21 mouse cellular contexts compared by ENCODE assay signal in the genomic region with DNA sequence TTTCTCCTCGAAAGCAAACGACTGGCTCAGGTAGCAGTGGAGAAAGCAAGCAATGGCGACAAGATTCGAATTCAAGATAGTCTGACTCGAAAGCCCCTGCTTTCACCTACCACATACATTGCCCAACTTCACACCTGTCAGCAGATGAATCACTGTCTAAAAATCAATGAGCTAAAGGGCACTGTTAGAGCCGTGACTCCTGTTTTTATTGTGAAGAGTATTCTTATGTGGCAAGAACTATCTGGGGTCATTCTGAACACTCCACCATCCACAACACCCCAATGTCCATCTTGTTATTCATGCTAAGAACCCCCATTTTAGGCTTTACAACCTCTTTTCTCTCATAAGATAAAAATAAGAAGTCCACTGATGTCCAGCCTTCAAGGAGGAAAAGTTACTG.
DNase-seq lines count a peak whose midpoint lies in the region; ATAC-seq and TF ChIP-seq lines count a peak whose summit lies in the region.
"Had no signal": no experiment of that assay in that cellular context is flagged by ENCODE, and none has a peak within 500 bp of the region (broad histone marks: within the 10 kb centered on the region; RNA-seq: fewer than 3 reads in every experiment).

No protein-coding gene starts in this region.

- no peak for ATAC-seq in liver, embryonic 11.5 days (replicated peaks; ENCODE audit: low FRiP score)
- no peak for ATAC-seq in midbrain, postnatal 0 days (ENCODE audit: low FRiP score)
- ATAC-seq: forebrain, embryonic 14.5 days; forebrain, embryonic 16.5 days had no signal

- no peak overlapping the region for H3K4me2 ChIP-seq in liver, embryonic 11.5 days
- H3K4me2 ChIP-seq in midbrain, postnatal 0 days (ENCODE audit: low read depth, low read length, poor library complexity, severe bottlenecking), result no peak overlapping the region
- H3K4me2 ChIP-seq: embryonic facial prominence, embryonic 13.5 days; embryonic facial prominence, embryonic 15.5 days; forebrain, embryonic 12.5 days had no signal

- no peak for TF ChIP-seq POLR2A in liver, adult 2 months (IDR thresholded peaks at IDR 0.05; ENCODE audit: extremely low read depth, insufficient read depth, low read length)

- H3K27ac ChIP-seq in liver, adult 2 months (replicated peaks; ENCODE audit: insufficient read depth, low read depth, low read length), result no peak overlapping the region
- H3K27ac ChIP-seq in liver, embryonic 11.5 days (ENCODE audit: low read depth, low read length), result no peak overlapping the region
- H3K27ac ChIP-seq in midbrain, embryonic 10.5 days (replicated peaks), result 0 out of 2 replicates have a peak overlapping the region, but pooled peaks have one; percentile 23
- no peak overlapping the region for H3K27ac ChIP-seq in midbrain, postnatal 0 days (ENCODE audit: low read depth, low read length)
- H3K27ac ChIP-seq: embryonic facial prominence, embryonic 13.5 days; embryonic facial prominence, embryonic 15.5 days; forebrain, embryonic 10.5 days; forebrain, embryonic 12.5 days had no signal

- DNase-seq in liver, adult 2 months (ENCODE audit: extremely low read depth, low read depth, low spot score), result peak; percentile 25
- no peak for DNase-seq in liver, embryonic 11.5 days (ENCODE audit: low spot score)
- no peak for DNase-seq in midbrain, embryonic 10.5 days (ENCODE audit: low spot score)
- no peak for DNase-seq in midbrain, postnatal 0 days (ENCODE audit: low spot score)
- DNase-seq: adrenal gland, adult 2 months; adrenal gland, postnatal 10 days; adrenal gland, postnatal 25 days; cerebellum, adult 11 months; cerebellum, adult 18-20 months; cerebellum, adult 8-10 months; cerebellum, adult 9-11 months; cerebellum, postnatal 14 days; cerebellum, postnatal 36 days; embryo, embryonic 11 days had no signal

- 41% methylated on average over 6 of the region's 6 CpGs for WGBS in liver, adult 2 months
- WGBS in liver, embryonic 11.5 days, result 69% methylated on average over 6 of the region's 6 CpGs
- WGBS in midbrain, embryonic 10.5 days, result 86% methylated on average over 6 of the region's 6 CpGs
- WGBS in midbrain, postnatal 0 days, result 85% methylated on average over 6 of the region's 6 CpGs

- H3K9ac ChIP-seq in liver, adult 2 months (ENCODE audit: low read depth, low read length), result no peak overlapping the region
- H3K9ac ChIP-seq in liver, embryonic 11.5 days (ENCODE audit: low read depth, low read length), result no peak overlapping the region
- H3K9ac ChIP-seq in midbrain, postnatal 0 days (replicated peaks; ENCODE audit: low read length, poor library complexity, severe bottlenecking), result no peak overlapping the region
- H3K9ac ChIP-seq: embryonic facial prominence, embryonic 13.5 days; embryonic facial prominence, embryonic 15.5 days; forebrain, embryonic 12.5 days had no signal

- no peaks in the 10 kb centered on the region for H3K79me2 ChIP-seq in liver, adult 2 months (ENCODE audit: control insufficient read depth, insufficient read depth, low read length)

- H3K27me3 ChIP-seq in liver, adult 2 months (ENCODE audit: control insufficient read depth, insufficient read depth, low read length), result no peaks in the 10 kb centered on the region
- H3K27me3 ChIP-seq in liver, embryonic 11.5 days (replicated peaks; ENCODE audit: control insufficient read depth, insufficient read depth, low read length), result no peaks in the 10 kb centered on the region
- peaks cover 81% of the 10 kb centered on the region for H3K27me3 ChIP-seq in midbrain, embryonic 10.5 days (ENCODE audit: low read depth, poor library complexity, severe bottlenecking)
- no peaks in the 10 kb centered on the region; the same call in 1 of the 2 replicates for H3K27me3 ChIP-seq in midbrain, postnatal 0 days (ENCODE audit: insufficient read depth, low read length)
- H3K27me3 ChIP-seq: embryonic facial prominence, embryonic 13.5 days; embryonic facial prominence, embryonic 15.5 days had no signal

- no peaks in the 10 kb centered on the region for H3K9me3 ChIP-seq in liver, embryonic 11.5 days (ENCODE audit: control insufficient read depth, low read length)
- no peaks in the 10 kb centered on the region for H3K9me3 ChIP-seq in midbrain, embryonic 10.5 days (replicated peaks)
- H3K9me3 ChIP-seq in midbrain, postnatal 0 days (ENCODE audit: low read length), result no peaks in the 10 kb centered on the region
- H3K9me3 ChIP-seq: embryonic facial prominence, embryonic 13.5 days; embryonic facial prominence, embryonic 15.5 days; forebrain, embryonic 10.5 days; forebrain, embryonic 12.5 days had no signal

- no peak for TF ChIP-seq CTCF in liver, adult 2 months (IDR thresholded peaks at IDR 0.05; ENCODE audit: low read depth, low read length)
- no peak for TF ChIP-seq CTCF in midbrain, postnatal 0 days (IDR thresholded peaks at IDR 0.05)

- H3K36me3 ChIP-seq in liver, adult 2 months (ENCODE audit: control insufficient read depth, insufficient read depth, low read length), result no peaks in the 10 kb centered on the region
- no peaks in the 10 kb centered on the region for H3K36me3 ChIP-seq in liver, embryonic 11.5 days (ENCODE audit: control insufficient read depth, insufficient read depth, low read length)
- no peaks in the 10 kb centered on the region for H3K36me3 ChIP-seq in midbrain, embryonic 10.5 days
- H3K36me3 ChIP-seq in midbrain, postnatal 0 days (ENCODE audit: insufficient read depth, low read length), result no peaks in the 10 kb centered on the region
- H3K36me3 ChIP-seq: embryonic facial prominence, embryonic 13.5 days; embryonic facial prominence, embryonic 15.5 days; forebrain, embryonic 10.5 days; forebrain, embryonic 12.5 days had no signal

- no peak overlapping the region for H3K4me3 ChIP-seq in liver, adult 2 months (ENCODE audit: insufficient read depth, low read depth, low read length)
- H3K4me3 ChIP-seq in liver, embryonic 11.5 days (ENCODE audit: low read depth, low read length), result no peak overlapping the region
- H3K4me3 ChIP-seq in midbrain, embryonic 10.5 days, result no peak overlapping the region
- no peak overlapping the region for H3K4me3 ChIP-seq in midbrain, postnatal 0 days (ENCODE audit: low read depth, low read length)
- H3K4me3 ChIP-seq: embryonic facial prominence, embryonic 13.5 days; embryonic facial prominence, embryonic 15.5 days; erythroblast, embryonic 14.5 days; forebrain, embryonic 10.5 days; forebrain, embryonic 12.5 days had no signal

- peaks cover 6% of the 10 kb centered on the region for H3K4me1 ChIP-seq in liver, adult 2 months (ENCODE audit: control insufficient read depth, insufficient read depth, low read length)
- no peaks in the 10 kb centered on the region for H3K4me1 ChIP-seq in liver, embryonic 11.5 days (replicated peaks; ENCODE audit: control insufficient read depth, insufficient read depth, low read length)
- peaks cover 38% of the 10 kb centered on the region for H3K4me1 ChIP-seq in midbrain, embryonic 10.5 days
- H3K4me1 ChIP-seq in midbrain, postnatal 0 days (ENCODE audit: insufficient read depth, low read length), result no peaks in the 10 kb centered on the region
- H3K4me1 ChIP-seq: embryonic facial prominence, embryonic 13.5 days; embryonic facial prominence, embryonic 15.5 days had no signal
